ENCODE assay signal across 8 mouse cellular contexts in the genomic region with DNA sequence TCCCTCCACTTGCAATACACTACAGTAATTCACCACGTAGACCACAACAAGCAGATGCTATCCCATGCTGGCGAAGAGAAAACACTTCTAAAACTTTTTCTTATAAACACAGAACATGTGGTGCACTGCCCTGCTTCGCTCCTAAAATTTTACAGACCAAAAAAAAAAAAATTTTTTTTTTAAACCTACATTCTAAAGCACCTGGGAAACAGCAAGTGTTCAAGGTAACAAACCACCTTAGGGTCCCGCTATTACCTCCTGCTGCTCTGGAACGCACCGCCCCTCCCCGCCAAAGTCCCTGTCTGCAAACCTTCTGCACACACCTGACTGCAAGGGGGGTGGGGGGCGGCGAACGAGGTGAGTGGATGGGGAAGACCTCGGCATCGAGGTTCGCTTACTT. TPM values are rescaled to one million over a fixed set of nuclear protein-coding genes. Genes with fewer than 3 reads are reported as not detected.
A peak's percentile ranks its signal among the peaks of the same experiment; 100 is the strongest.
DNase-seq lines count a peak whose midpoint lies in the region; ATAC-seq and TF ChIP-seq lines count a peak whose summit lies in the region.

A gene (plus strand): TSS at position 301 of the 400 bp plus-strand sequence.

- TF ChIP-seq EP300 in MEL (IDR thresholded peaks at IDR 0.05; ENCODE audit: low read depth in 1 of 2, low read length in 2 of 2): 0 out of 4 replicates have a peak, but pooled peaks of 1 of the 2 experiments have one; percentile 18

- H3K9me3 ChIP-seq in MEL (replicated peaks; ENCODE audit: insufficient read depth, low read length): no peaks in the 10 kb centered on the region
- H3K9me3 ChIP-seq in forebrain, embryonic 13.5 days (replicated peaks): no peaks in the 10 kb centered on the region
- H3K9me3 ChIP-seq in hindbrain, embryonic 11.5 days (ENCODE audit: control insufficient read depth, low read length): no peaks in the 10 kb centered on the region
- no peaks in the 10 kb centered on the region for H3K9me3 ChIP-seq in liver, embryonic 13.5 days (replicated peaks)

- no peak for TF ChIP-seq POLR2A in cerebellum, adult 2 months (IDR thresholded peaks at IDR 0.05; ENCODE audit: borderline replicate concordance, insufficient read depth, low read length)
- no peak for TF ChIP-seq POLR2A in MEL (IDR thresholded peaks at IDR 0.05; ENCODE audit: control insufficient read depth in 1 of 2, insufficient read depth in 1 of 2, low read depth in 1 of 2, low read length in 2 of 2, poor library complexity in 1 of 2)

- H3K36me3 ChIP-seq in MEL (ENCODE audit: control insufficient read depth in 1 of 2, insufficient read depth in 2 of 2, low read length in 2 of 2): peaks cover 2 to 40% of the 10 kb centered on the region in 2 experiments
- no peaks in the 10 kb centered on the region for H3K36me3 ChIP-seq in forebrain, embryonic 13.5 days (ENCODE audit: poor library complexity, severe bottlenecking)
- no peaks in the 10 kb centered on the region for H3K36me3 ChIP-seq in hindbrain, embryonic 11.5 days (ENCODE audit: control insufficient read depth, insufficient read depth, low read length)
- peaks cover 5% of the 10 kb centered on the region; the same call in 1 of the 2 replicates for H3K36me3 ChIP-seq in liver, embryonic 13.5 days

- no peaks in the 10 kb centered on the region for H3K27me3 ChIP-seq in cerebellum, adult 2 months (ENCODE audit: control insufficient read depth, insufficient read depth, low read length)
- H3K27me3 ChIP-seq in MEL (ENCODE audit: control insufficient read depth in 1 of 2, insufficient read depth in 2 of 2, low read length in 2 of 2): no peaks in the 10 kb centered on the region
- H3K27me3 ChIP-seq in forebrain, embryonic 13.5 days: no peaks in the 10 kb centered on the region
- no peaks in the 10 kb centered on the region for H3K27me3 ChIP-seq in hindbrain, embryonic 11.5 days (ENCODE audit: control insufficient read depth, insufficient read depth, low read length)
- H3K27me3 ChIP-seq in liver, embryonic 13.5 days: no peaks in the 10 kb centered on the region

- no peak for DNase-seq in cerebellum, adult 2 months
- DNase-seq in cerebellum, adult 9-10 months: no peak
- DNase-seq in MEL (ENCODE audit: low read depth, low spot score): peak; percentile 41
- DNase-seq in hindbrain, embryonic 11.5 days (ENCODE audit: low spot score): no peak
- DNase-seq in liver, embryonic 13.5 days: no peak
- DNase-seq in ovary, postnatal 14 days (ENCODE audit: low spot score): no peak
- DNase-seq in natural killer cell, adult 2 months (ENCODE audit: low spot score in 2 of 2): no peak

- no peak for ATAC-seq in forebrain, embryonic 13.5 days
- ATAC-seq in hindbrain, embryonic 11.5 days (ENCODE audit: low FRiP score): no peak
- ATAC-seq in liver, embryonic 13.5 days (ENCODE audit: low read depth): peak; percentile 30; the same call in 1 of the 2 replicates

- H3K9ac ChIP-seq in MEL (ENCODE audit: control insufficient read depth, low read depth, low read length, poor library complexity, severe bottlenecking): peak within 1 kb of the TSS; percentile 95
- H3K9ac ChIP-seq in forebrain, embryonic 13.5 days: peak within 1 kb of the TSS; percentile 93
- H3K9ac ChIP-seq in hindbrain, embryonic 11.5 days (ENCODE audit: low read depth, low read length): peak within 1 kb of the TSS; percentile 87
- H3K9ac ChIP-seq in liver, embryonic 13.5 days: peak within 1 kb of the TSS; percentile 99

- H3K79me2 ChIP-seq in MEL (ENCODE audit: control insufficient read depth, insufficient read depth, low read length, poor library complexity): peaks cover 55% of the 10 kb centered on the region

- TF ChIP-seq CTCF in cerebellum, adult 2 months (IDR thresholded peaks at IDR 0.05; ENCODE audit: borderline replicate concordance, insufficient read depth, low read depth, low read length): no peak
- TF ChIP-seq CTCF in MEL (IDR thresholded peaks at IDR 0.05 in 2 of 3, conservative IDR thresholded peaks at IDR 0.05 in 1 of 3; ENCODE audit: control insufficient read depth in 1 of 3, insufficient read depth in 1 of 3, low read depth in 2 of 3, low read length in 3 of 3, poor library complexity in 1 of 3, severe bottlenecking in 1 of 3): no peak

- peaks cover 5% of the 10 kb centered on the region; the same call in 1 of the 2 replicates for H3K4me1 ChIP-seq in cerebellum, adult 2 months (ENCODE audit: control insufficient read depth, insufficient read depth, low read length)
- H3K4me1 ChIP-seq in MEL (ENCODE audit: control insufficient read depth in 1 of 2, insufficient read depth in 2 of 2, low read length in 2 of 2): peaks cover 10 to 11% of the 10 kb centered on the region in 2 experiments
- peaks cover 35% of the 10 kb centered on the region for H3K4me1 ChIP-seq in forebrain, embryonic 13.5 days
- no peaks in the 10 kb centered on the region for H3K4me1 ChIP-seq in hindbrain, embryonic 11.5 days (replicated peaks; ENCODE audit: control insufficient read depth, insufficient read depth, low read length)
- peaks cover 43% of the 10 kb centered on the region for H3K4me1 ChIP-seq in liver, embryonic 13.5 days (replicated peaks)

- 1% methylated on average over 13 of the region's 13 CpGs for WGBS in cerebellum, adult 2 months
- WGBS in forebrain, embryonic 13.5 days: under 1% methylated on average over 13 of the region's 13 CpGs
- under 1% methylated on average over 13 of the region's 13 CpGs for WGBS in hindbrain, embryonic 11.5 days
- WGBS in liver, embryonic 13.5 days (ENCODE audit: insufficient replicate concordance): 1% methylated on average over 13 of the region's 13 CpGs

- H3K27ac ChIP-seq in cerebellum, adult 2 months (ENCODE audit: insufficient read depth, low read length): peak within 1 kb of the TSS; percentile 93
- peak within 1 kb of the TSS; percentile 90 for H3K27ac ChIP-seq in MEL (ENCODE audit: control insufficient read depth, low read depth, low read length)
- H3K27ac ChIP-seq in forebrain, embryonic 13.5 days: peak within 1 kb of the TSS; percentile 93
- peak within 1 kb of the TSS; percentile 92 for H3K27ac ChIP-seq in hindbrain, embryonic 11.5 days (ENCODE audit: low read depth, low read length)
- peak within 1 kb of the TSS; percentile 96 for H3K27ac ChIP-seq in liver, embryonic 13.5 days

- peak within 1 kb of the TSS; percentile 95 for H3K4me3 ChIP-seq in cerebellum, adult 2 months (replicated peaks; ENCODE audit: insufficient read depth, low read depth, low read length)
- peak within 1 kb of the TSS; percentile 91 to 97 for H3K4me3 ChIP-seq in MEL (ENCODE audit: control insufficient read depth in 1 of 2, insufficient read depth in 1 of 2, low read depth in 2 of 2, low read length in 2 of 2)
- peak within 1 kb of the TSS; percentile 92 for H3K4me3 ChIP-seq in forebrain, embryonic 13.5 days
- peak within 1 kb of the TSS; percentile 97 for H3K4me3 ChIP-seq in hindbrain, embryonic 11.5 days (ENCODE audit: low read depth, low read length)
- H3K4me3 ChIP-seq in liver, embryonic 13.5 days (replicated peaks): peak within 1 kb of the TSS; percentile 99

- TF ChIP-seq RAD21 in MEL (IDR thresholded peaks at IDR 0.05; ENCODE audit: low read depth, low read length): no peak

- H3K4me2 ChIP-seq in forebrain, embryonic 13.5 days: peak within 1 kb of the TSS; percentile 84
- peak within 1 kb of the TSS; percentile 63 for H3K4me2 ChIP-seq in hindbrain, embryonic 11.5 days (replicated peaks; ENCODE audit: low read depth, low read length)
- H3K4me2 ChIP-seq in liver, embryonic 13.5 days: peak within 1 kb of the TSS; percentile 72

TF ChIP-seq in MEL, 35 proteins besides CTCF, POLR2A, EP300 and RAD21:
- no peak for TF ChIP-seq E2F4 (IDR thresholded peaks at IDR 0.05; ENCODE audit: borderline replicate concordance, low read depth, low read length)
- peak; percentile 42; the same call in 1 of the 2 replicates for TF ChIP-seq SIN3A (IDR thresholded peaks at IDR 0.05; ENCODE audit: low read length)
- TF ChIP-seq MYC (IDR thresholded peaks at IDR 0.05; ENCODE audit: low read depth, low read length): no peak
- TF ChIP-seq KAT2A (conservative IDR thresholded peaks at IDR 0.05; ENCODE audit: low read depth, low read length): no peak
- TF ChIP-seq MXI1 (IDR thresholded peaks at IDR 0.05; ENCODE audit: low read depth, low read length): peak; percentile 60
- 0 out of 2 replicates have a peak, but pooled peaks have one; percentile 38 for TF ChIP-seq UBTF (IDR thresholded peaks at IDR 0.05; ENCODE audit: borderline replicate concordance, insufficient read depth, low read depth, low read length)

RNA-seq across cellular contexts. Expression of the gene that starts here (rescaled TPM):
- 62.5 and 64.0 TPM in 2 replicates for polyA plus RNA-seq in cerebellum, adult 2 months (2012; rRNA removed)
- 61.7 and 70.4 TPM in 2 replicates for total RNA-seq in MEL (2012; rRNA removed)
- 10 to 100 TPM in 1 of 2 experiments, not detected in 1; 93.6 TPM for polyA plus RNA-seq in MEL (2012; ENCODE audit: insufficient read depth in 1 of 2, insufficient read length in 2 of 2, low read depth in 1 of 2, low replicate concordance in 2 of 2, missing spikeins in 1 of 2)
- 64.5 and 70.8 TPM in 2 replicates for polyA plus RNA-seq in forebrain, embryonic 13.5 days (2015; fragmentation: Nextera tagmentation; extraction: Ambion mirVana)
- 79.8 and 85.1 TPM in 2 replicates for polyA plus RNA-seq in hindbrain, embryonic 11.5 days (2014; fragmentation: Nextera tagmentation; extraction: Ambion mirVana)
- 89.1 and 99.7 TPM in 2 replicates for polyA plus RNA-seq in liver, embryonic 13.5 days (2015; fragmentation: Nextera tagmentation; extraction: Ambion mirVana)
